In genomic region chr6:56289307-56289706, GRCm38 (mm10) we compare ENCODE assay signal across 18 mouse cellular contexts.
"Had no signal": no experiment of that assay in that cellular context is flagged by ENCODE, and none has a peak within 500 bp of the region (broad histone marks: within the 10 kb centered on the region; RNA-seq: fewer than 3 reads in every experiment).

No protein-coding gene starts in this region.

- H3K9me3 ChIP-seq: limb, embryonic 12.5 days; liver, embryonic 13.5 days; lung, embryonic 15.5 days; megakaryocyte, embryonic 14.5 days; midbrain, embryonic 15.5 days; neural tube, embryonic 12.5 days; stomach, embryonic 15.5 days had no signal

- H3K27ac ChIP-seq: left cerebral cortex, adult 2 months; limb, embryonic 12.5 days; liver, embryonic 13.5 days; lung, embryonic 15.5 days; macrophage; midbrain, embryonic 15.5 days; neural tube, embryonic 12.5 days; stomach, embryonic 15.5 days had no signal

- H3K27me3 ChIP-seq: limb, embryonic 12.5 days; liver, embryonic 13.5 days; lung, embryonic 15.5 days; megakaryocyte, embryonic 14.5 days; midbrain, embryonic 15.5 days; neural tube, embryonic 12.5 days; stomach, embryonic 15.5 days had no signal

- DNase-seq: kidney, postnatal 25 days; liver; liver, embryonic 13.5 days; liver, postnatal 0 days; lung, postnatal 14 days; retina, postnatal 1 day; right cerebral cortex, postnatal 4 days; thymus, adult 2 months; thymus, postnatal 25 days had no signal

- H3K9ac ChIP-seq: limb, embryonic 12.5 days; liver, embryonic 13.5 days; liver, postnatal 0 days; lung, embryonic 15.5 days; midbrain, embryonic 15.5 days; neural tube, embryonic 12.5 days; stomach, embryonic 15.5 days had no signal

- H3K4me3 ChIP-seq: left cerebral cortex, adult 2 months; limb, embryonic 12.5 days; liver, embryonic 13.5 days; lung, embryonic 15.5 days; megakaryocyte, embryonic 14.5 days; midbrain, embryonic 15.5 days; neural tube, embryonic 12.5 days; stomach, embryonic 15.5 days had no signal

- H3K36me3 ChIP-seq: limb, embryonic 12.5 days; liver, embryonic 13.5 days; lung, embryonic 15.5 days; midbrain, embryonic 15.5 days; neural tube, embryonic 12.5 days; stomach, embryonic 15.5 days had no signal

- H3K4me2 ChIP-seq: limb, embryonic 12.5 days; liver, embryonic 13.5 days; lung, embryonic 15.5 days; midbrain, embryonic 11.5 days; midbrain, embryonic 15.5 days; neural tube, embryonic 12.5 days; stomach, embryonic 15.5 days had no signal

- ATAC-seq: liver, postnatal 0 days; midbrain, embryonic 15.5 days had no signal

- H3K4me1 ChIP-seq: limb, embryonic 12.5 days; liver, embryonic 13.5 days; lung, embryonic 15.5 days; megakaryocyte, embryonic 14.5 days; midbrain, embryonic 15.5 days; neural tube, embryonic 12.5 days; stomach, embryonic 15.5 days had no signal
